Mouse (Mus musculus) CH12.LX (cell line): ENCODE results near the gene Phykpl. TPM values are rescaled to one million over a fixed set of nuclear protein-coding genes. Genes with fewer than 3 reads are reported as not detected.
A peak's percentile ranks its signal among the peaks of the same experiment; 100 is the strongest.

Experiments
- DNase-seq: peaks from one replicate; pipeline ENCODE4 v3.0.0-alpha.2; 2013; ENCODE audit errors: extremely low read depth
- H3K27ac ChIP-seq: 2 replicates; pipeline ENCODE4 v1.5.1; 2012; ENCODE audit warnings: low read depth, mild to moderate bottlenecking, control low read depth, moderate library complexity; ENCODE audit not compliant: insufficient read depth
- H3K27me3 ChIP-seq: replicated peaks from 2 replicates; pipeline ENCODE3; 2012; ENCODE audit warnings: inconsistent platforms
- H3K36me3 ChIP-seq, 2 experiments: replicated peaks in 1 of 2; 2 replicates each; pipeline versions ENCODE3 to v1.6.1; 2012; ENCODE audit warnings: inconsistent platforms in 1 of 2, low read length in 1 of 2, mild to moderate bottlenecking in 1 of 2, mixed read lengths in 1 of 2, moderate library complexity in 1 of 2; ENCODE audit not compliant: control insufficient read depth in 1 of 2, insufficient read depth in 1 of 2
- H3K4me1 ChIP-seq, 2 experiments: 2 replicates each; pipeline ENCODE4 v1.6.1; 2012; ENCODE audit warnings: inconsistent platforms in 1 of 2, moderate library complexity in 1 of 2; ENCODE audit not compliant: insufficient read depth in 2 of 2, control insufficient read depth in 1 of 2
- H3K4me2 ChIP-seq: 2 replicates; pipeline ENCODE4 v1.6.1; 2012; ENCODE audit warnings: low read depth, mild to moderate bottlenecking, control low read depth; ENCODE audit not compliant: poor library complexity, insufficient read depth, severe bottlenecking
- H3K4me3 ChIP-seq, 3 experiments: fragments of 150-350 bp in 1 of 3; sonication (generic) in 1 of 3; replicated peaks in 1 of 3; 2 replicates each; pipeline versions ENCODE3 to v1.5.1; 2011 to 2012; ENCODE audit warnings: low read depth in 2 of 3, low read length in 2 of 3, mild to moderate bottlenecking in 2 of 3, moderate library complexity in 2 of 3, control low read depth in 1 of 3, improper control_type of control experiment in 1 of 3, inconsistent platforms in 1 of 3, mixed read lengths in 1 of 3; ENCODE audit not compliant: poor library complexity in 1 of 3
- H3K79me2 ChIP-seq: replicated peaks from 2 replicates; pipeline ENCODE4 v1.6.1; 2012; ENCODE audit warnings: mild to moderate bottlenecking, moderate library complexity; ENCODE audit not compliant: control insufficient read depth, poor library complexity, insufficient read depth, severe bottlenecking; ENCODE audit errors: extremely low read depth
- H3K9ac ChIP-seq: 2 replicates; pipeline ENCODE4 v1.6.1; 2012; ENCODE audit warnings: low read depth, mild to moderate bottlenecking, control low read depth, moderate library complexity; ENCODE audit not compliant: insufficient read depth
- H3K9me3 ChIP-seq: replicated peaks from 2 replicates; pipeline ENCODE3; 2012; ENCODE audit warnings: low read length, inconsistent platforms, mixed read lengths
- CHD1 ChIP-seq: IDR thresholded peaks from 2 replicates; pipeline ENCODE4 v1.6.1; 2012; ENCODE audit warnings: low read depth, low read length, improper control_type of control experiment, inconsistent platforms
- CHD2 ChIP-seq: IDR thresholded peaks from 2 replicates; pipeline ENCODE4 v1.6.1; 2011; ENCODE audit warnings: low read length, improper control_type of control experiment
- ELF1 ChIP-seq: IDR thresholded peaks from 2 replicates; pipeline ENCODE4 v1.6.1; 2014; ENCODE audit warnings: low read depth, mild to moderate bottlenecking, inconsistent platforms, low read length, improper control_type of control experiment
- EP300 ChIP-seq: IDR thresholded peaks from 2 replicates; pipeline ENCODE4 v1.6.1; 2011; ENCODE audit warnings: low read length, improper control_type of control experiment
- ETS1 ChIP-seq: conservative IDR thresholded peaks from 2 replicates; pipeline ENCODE4 v1.6.1; 2012; ENCODE audit warnings: low read depth, mild to moderate bottlenecking, inconsistent platforms, low read length, improper control_type of control experiment, moderate library complexity
- HCFC1 ChIP-seq: IDR thresholded peaks from 2 replicates; pipeline ENCODE4 v1.6.1; 2012; ENCODE audit warnings: low read depth, mild to moderate bottlenecking, inconsistent platforms, low read length, improper control_type of control experiment
- IRF4 ChIP-seq: IDR thresholded peaks from 2 replicates; pipeline ENCODE4 v1.6.1; 2014; ENCODE audit warnings: low read depth, mild to moderate bottlenecking, inconsistent platforms, low read length, improper control_type of control experiment
- JUND ChIP-seq: conservative IDR thresholded peaks from 2 replicates; pipeline ENCODE4 v1.6.1; 2011; ENCODE audit warnings: low read depth, low read length, improper control_type of control experiment
- KAT2A ChIP-seq: IDR thresholded peaks from 2 replicates; pipeline ENCODE4 v1.6.1; 2012; ENCODE audit warnings: low read length, improper control_type of control experiment, inconsistent platforms; ENCODE audit not compliant: insufficient replicate concordance
- MAFK ChIP-seq: IDR thresholded peaks from 2 replicates; pipeline ENCODE4 v1.6.1; 2011; ENCODE audit warnings: low read length, improper control_type of control experiment; ENCODE audit not compliant: insufficient replicate concordance
- MYC ChIP-seq: IDR thresholded peaks from 2 replicates; pipeline ENCODE4 v1.6.1; 2011; ENCODE audit warnings: low read depth, mild to moderate bottlenecking, improper control_type of control experiment, low read length
- POLR2A ChIP-seq: IDR thresholded peaks from 2 replicates; pipeline ENCODE4 v1.6.1; 2011; ENCODE audit warnings: low read depth, mild to moderate bottlenecking, improper control_type of control experiment, low read length
- RCOR1 ChIP-seq: conservative IDR thresholded peaks from 2 replicates; pipeline ENCODE4 v1.6.1; 2012; ENCODE audit warnings: low read depth, mild to moderate bottlenecking, inconsistent platforms, low read length, improper control_type of control experiment
- SMC3 ChIP-seq: IDR thresholded peaks from 2 replicates; pipeline ENCODE4 v1.6.1; 2011; ENCODE audit warnings: low read depth, low read length, improper control_type of control experiment
- TBP ChIP-seq: conservative IDR thresholded peaks from 2 replicates; pipeline ENCODE4 v1.6.1; 2011; ENCODE audit warnings: low read depth, low read length, improper control_type of control experiment
- TCF12 ChIP-seq: IDR thresholded peaks from 2 replicates; pipeline ENCODE4 v1.6.1; 2014; ENCODE audit warnings: low read depth, mild to moderate bottlenecking, inconsistent platforms, low read length, improper control_type of control experiment
- USF1 ChIP-seq: IDR thresholded peaks from 2 replicates; pipeline ENCODE4 v1.6.1; 2014; ENCODE audit warnings: low read depth, mild to moderate bottlenecking, inconsistent platforms, low read length, improper control_type of control experiment
- ZC3H11A ChIP-seq: IDR thresholded peaks from 2 replicates; pipeline ENCODE4 v1.6.1; 2012; ENCODE audit warnings: low read depth, mild to moderate bottlenecking, inconsistent platforms, low read length, improper control_type of control experiment
- dilution Hi-C: fragments of 300-500 bp; cut with MboI; formaldehyde crosslinking; loops from 2 replicates; pipeline ENCODE4 v1.14.3; 2020; ENCODE audit warnings: low sequenced_read_pairs; ENCODE audit not compliant: extremely low pct_unique_long_range_greater_than_20kb, extremely low pct_ligation_motif_present
- in situ Hi-C: fragments of 300-500 bp; cut with MboI; formaldehyde crosslinking; loops from 3 replicates; pipeline ENCODE4 v1.14.3; 2019; ENCODE audit warnings: low sequenced_read_pairs, low pct_ligation_motif_present, low pct_unique_long_range_greater_than_20kb, mixed read lengths
- polyA plus RNA-seq: library from polyadenylated mRNA; unstranded; fragments of >175 nt; gene quantifications from 2 replicates; pipeline ENCODE4 v1.2.1, GENCODE M21; 2012; ENCODE audit warnings: low read depth; ENCODE audit not compliant: insufficient read length
- total RNA-seq, 2 experiments: library from RNA; depleted of rRNA; stranded (reverse); fragments of 300-350 nt in 1 of 2; fragments of >200 nt in 1 of 2; gene quantifications; 2 replicates each; pipeline ENCODE4 v1.2.3; 2012 to 2014

Phykpl gene
- total and polyA plus RNA-seq, 3 experiments = 25.2 to 44.0 (median 30.9) TPM

GRCm38 (mm10) chr11:51576454-51576853 lies 8.1 kb upstream of the Phykpl start:
- H3K4me1 ChIP-seq = peaks cover 20 to 39% of the 10 kb centered on the region in 2 experiments
- no peak overlapping the region for H3K4me3 ChIP-seq
- no peaks in the 10 kb centered on the region for H3K9me3 ChIP-seq
- no peak for TF ChIP-seq KAT2A
- no peak for TF ChIP-seq JUND
- TF ChIP-seq TBP = no peak
- TF ChIP-seq CHD1 = no peak
- no peak overlapping the region for H3K4me2 ChIP-seq
- in situ Hi-C loops = no loop called here
- DNase-seq = no peak
- H3K9ac ChIP-seq = no peak overlapping the region
- dilution Hi-C loops = no loop called here
- no peak overlapping the region for H3K27ac ChIP-seq
- no peaks in the 10 kb centered on the region for H3K79me2 ChIP-seq
- peaks cover 30% of the 10 kb centered on the region for H3K27me3 ChIP-seq
- H3K36me3 ChIP-seq = no peaks in the 10 kb centered on the region

GRCm38 (mm10) chr11:51577587-51577986 lies 7.0 kb upstream of the Phykpl start:
- DNase-seq = peak; percentile 74
- Histone ChIP-seq H3K9me3 (no peaks in the 10 kb centered on the region), H3K27ac (no peak overlapping the region), H3K4me1 (peaks cover 20 to 34% of the 10 kb centered on the region in 2 experiments)
- dilution Hi-C loops = no loop called here
- TF ChIP-seq TCF12 (0 out of 2 replicates have a peak, but pooled peaks have one; percentile 41), EP300 (peak; percentile 89), ELF1 (peak; percentile 61), RCOR1 (peak; percentile 76; the same call in 1 of the 2 replicates), POLR2A (0 out of 2 replicates have a peak, but pooled peaks have one; percentile 25), ZC3H11A (no peak), USF1 (no peak), TBP (peak; percentile 63), MAFK (0 out of 2 replicates have a peak, but pooled peaks have one; percentile 39), SMC3 (no peak), MYC (0 out of 2 replicates have a peak, but pooled peaks have one; percentile 41), CHD2 (peak; percentile 71), HCFC1 (no peak), IRF4 (peak; percentile 93), ETS1 (peak; percentile 17; the same call in 1 of the 2 replicates)
- TF ChIP-seq, all 38 proteins: peak for 11
- in situ Hi-C loops = no loop called here
- Histone ChIP-seq H3K4me2 (peak overlapping the region; percentile 46), H3K4me3 (no peak overlapping the region), H3K27me3 (peaks cover 25% of the 10 kb centered on the region), H3K9ac (no peak overlapping the region), H3K36me3 (no peaks in the 10 kb centered on the region), H3K79me2 (no peaks in the 10 kb centered on the region)
